30 mouse cellular contexts compared by ENCODE assay signal in the genomic region with DNA sequence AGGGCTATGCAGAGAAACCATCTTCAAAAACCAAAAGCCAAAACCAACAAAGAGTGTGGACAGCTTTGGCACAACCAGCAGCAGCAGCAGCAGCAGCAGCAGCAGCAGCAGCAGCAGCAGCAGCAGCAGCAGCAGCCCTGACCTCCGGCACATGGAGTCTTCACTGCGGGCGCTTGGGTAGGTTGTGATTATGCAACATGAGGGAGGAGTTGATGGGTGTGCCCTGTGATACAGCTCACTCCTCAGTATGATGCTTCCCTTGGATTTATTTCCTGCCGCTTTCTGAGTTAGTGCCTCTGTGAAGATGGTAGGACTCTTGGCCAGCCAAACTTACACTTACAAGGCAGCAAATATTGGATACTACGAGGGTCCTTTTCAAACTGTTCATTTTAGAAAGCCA. TPM values are rescaled to one million over a fixed set of nuclear protein-coding genes. Genes with fewer than 3 reads are reported as not detected.
A peak's percentile ranks its signal among the peaks of the same experiment; 100 is the strongest.
DNase-seq lines count a peak whose midpoint lies in the region; ATAC-seq and TF ChIP-seq lines count a peak whose summit lies in the region.
"Had no signal": no experiment of that assay in that cellular context is flagged by ENCODE, and none has a peak within 500 bp of the region (broad histone marks: within the 10 kb centered on the region; RNA-seq: fewer than 3 reads in every experiment).

No protein-coding gene starts in this region.

- no peak overlapping the region for H3K4me2 ChIP-seq in liver, postnatal 0 days (ENCODE audit: low read depth, low read length)
- no peak overlapping the region for H3K4me2 ChIP-seq in midbrain, embryonic 14.5 days (ENCODE audit: low read length)
- H3K4me2 ChIP-seq: embryonic facial prominence, embryonic 15.5 days; heart, embryonic 11.5 days; hindbrain, embryonic 13.5 days; kidney, embryonic 15.5 days; limb, embryonic 12.5 days; lung, embryonic 15.5 days had no signal

- 46% methylated on average over 5 of the region's 5 CpGs for WGBS in liver, postnatal 0 days (ENCODE audit: insufficient replicate concordance)
- WGBS in midbrain, embryonic 14.5 days = 96% methylated on average over 5 of the region's 5 CpGs

- H3K4me1 ChIP-seq in liver, postnatal 0 days (ENCODE audit: insufficient read depth) = no peaks in the 10 kb centered on the region
- no peaks in the 10 kb centered on the region for H3K4me1 ChIP-seq in midbrain, embryonic 14.5 days (ENCODE audit: control insufficient read depth, insufficient read depth, low read length)
- H3K4me1 ChIP-seq: embryonic facial prominence, embryonic 15.5 days; forebrain, embryonic 10.5 days; hindbrain, embryonic 13.5 days; kidney, embryonic 15.5 days; limb, embryonic 12.5 days; lung, embryonic 15.5 days; megakaryocyte, embryonic 14.5 days had no signal

- TF ChIP-seq CTCF in liver, postnatal 0 days (IDR thresholded peaks at IDR 0.05; ENCODE audit: low read depth) = no peak

- H3K36me3 ChIP-seq in liver, postnatal 0 days (replicated peaks; ENCODE audit: insufficient read depth, low read length) = peaks cover 46% of the 10 kb centered on the region
- peaks cover 65% of the 10 kb centered on the region for H3K36me3 ChIP-seq in midbrain, embryonic 14.5 days (ENCODE audit: control insufficient read depth, insufficient read depth, low read length)

- H3K27ac ChIP-seq in liver, postnatal 0 days (ENCODE audit: low read depth) = no peak overlapping the region
- no peak overlapping the region for H3K27ac ChIP-seq in midbrain, embryonic 14.5 days (replicated peaks; ENCODE audit: low read depth, low read length)
- H3K27ac ChIP-seq: embryonic facial prominence, embryonic 15.5 days; forebrain, embryonic 10.5 days; hindbrain, embryonic 13.5 days; kidney, embryonic 15.5 days; limb, embryonic 12.5 days; lung, embryonic 15.5 days had no signal

- TF ChIP-seq EP300 in liver, postnatal 0 days (IDR thresholded peaks at IDR 0.05; ENCODE audit: low read depth) = no peak

- peak; percentile 66 for ATAC-seq in liver, postnatal 0 days
- no peak for ATAC-seq in midbrain, embryonic 14.5 days (ENCODE audit: low FRiP score, low TSS enrichment)
- ATAC-seq: activated CD4-positive, CD25-positive, alpha-beta regulatory T cell, adult 4 months; CD4-positive, CD25-positive, alpha-beta regulatory T cell, adult 4 months; Patski had no signal

- no peak overlapping the region for H3K4me3 ChIP-seq in liver, postnatal 0 days (ENCODE audit: low read depth, low read length)
- H3K4me3 ChIP-seq in midbrain, embryonic 14.5 days (replicated peaks; ENCODE audit: low read depth, low read length) = no peak overlapping the region
- H3K4me3 ChIP-seq: embryonic facial prominence, embryonic 15.5 days; forebrain, embryonic 10.5 days; hindbrain, embryonic 13.5 days; kidney, embryonic 15.5 days; limb, embryonic 12.5 days; lung, embryonic 15.5 days; megakaryocyte, embryonic 14.5 days had no signal

- intact Hi-C loops in heart, postnatal 36 days (cut with DNase I) = no loop called here

- DNase-seq in adrenal gland, adult (ENCODE audit: inconsistent age in 2 of 2, low spot score in 1 of 2) = peak; percentile 48 to 51
- DNase-seq in adrenal gland, adult 8-10 months = no peak
- DNase-seq in lung, postnatal 36 days = peak; percentile 17
- no peak for DNase-seq in lung, postnatal 4 days
- no peak for DNase-seq in liver, postnatal 0 days
- no peak for DNase-seq in spleen, postnatal 10 days (ENCODE audit: low spot score in 2 of 2)
- DNase-seq in heart, postnatal 36 days = no peak
- DNase-seq in midbrain, embryonic 14.5 days = no peak
- DNase-seq: cerebellum, adult 18-20 months; cerebellum, postnatal 25 days; heart, postnatal 10 days; kidney, postnatal 4 days had no signal

- no peaks in the 10 kb centered on the region for H3K9me3 ChIP-seq in liver, postnatal 0 days (ENCODE audit: low read length)
- no peaks in the 10 kb centered on the region for H3K9me3 ChIP-seq in midbrain, embryonic 14.5 days (ENCODE audit: control insufficient read depth, low read length)
- H3K9me3 ChIP-seq: embryonic facial prominence, embryonic 15.5 days; forebrain, embryonic 10.5 days; hindbrain, embryonic 13.5 days; kidney, embryonic 15.5 days; limb, embryonic 12.5 days; lung, embryonic 15.5 days; megakaryocyte, embryonic 14.5 days had no signal

- no peaks in the 10 kb centered on the region for H3K27me3 ChIP-seq in liver, postnatal 0 days (ENCODE audit: insufficient read depth, low read length)
- no peaks in the 10 kb centered on the region for H3K27me3 ChIP-seq in midbrain, embryonic 14.5 days (ENCODE audit: control insufficient read depth, insufficient read depth, low read length)
- H3K27me3 ChIP-seq: embryonic facial prominence, embryonic 15.5 days; hindbrain, embryonic 13.5 days; kidney, embryonic 15.5 days; limb, embryonic 12.5 days; lung, embryonic 15.5 days; megakaryocyte, embryonic 14.5 days; Patski had no signal

- no peak overlapping the region for H3K9ac ChIP-seq in liver, postnatal 0 days (replicated peaks)
- H3K9ac ChIP-seq in midbrain, embryonic 14.5 days (replicated peaks; ENCODE audit: low read length) = no peak overlapping the region
- H3K9ac ChIP-seq: embryonic facial prominence, embryonic 15.5 days; hindbrain, embryonic 13.5 days; kidney, embryonic 15.5 days; limb, embryonic 12.5 days; lung, embryonic 15.5 days had no signal

RNA-seq across cellular contexts. Expression of gene Gm17545, which starts 6.9 kb away (rescaled TPM):
- total RNA-seq in adrenal gland, adult 8-10 months (2022) = not detected
- not detected in 2 replicates for polyA plus RNA-seq in liver, postnatal 0 days (2015; fragmentation: Nextera tagmentation; extraction: Ambion mirVana)
- not detected for total RNA-seq in heart, postnatal 36 days (2021)
- not detected in 2 replicates for polyA plus RNA-seq in midbrain, embryonic 14.5 days (2014; fragmentation: Nextera tagmentation; extraction: Ambion mirVana)
- total RNA-seq: ES-E14; gastrocnemius, adult 18-20 months; heart, postnatal 10 days; layer of hippocampus, postnatal 10 days; midbrain, postnatal 0 days; neutrophil, adult 5-6 weeks had no signal
- polyA plus RNA-seq: activated CD4-positive, CD25-positive, alpha-beta regulatory T cell, adult 4 months; CD4-positive, CD25-positive, alpha-beta regulatory T cell, adult 4 months; embryonic facial prominence, embryonic 15.5 days; forebrain, embryonic 10.5 days; gonadal fat pad, adult 2 months; heart, embryonic 11.5 days; hindbrain, embryonic 13.5 days; intestine, embryonic 14.5 days; kidney, embryonic 15.5 days; limb, embryonic 12.5 days; lung, embryonic 15.5 days; midbrain, postnatal 0 days; Patski had no signal

RNA-seq across cellular contexts. Expression of gene Rp9, which starts 22.3 kb away (rescaled TPM):
- 10 to 100 TPM; 33.9 to 41.3 (median 35.9) TPM for total RNA-seq in adrenal gland, adult 8-10 months (2022)
- polyA plus RNA-seq in liver, postnatal 0 days (2015; fragmentation: Nextera tagmentation; extraction: Ambion mirVana) = 42.2 and 47.9 TPM in 2 replicates
- total RNA-seq in heart, postnatal 36 days (2021) = 10 to 100 TPM; 42.7 to 42.9 TPM
- polyA plus RNA-seq in midbrain, embryonic 14.5 days (2014; fragmentation: Nextera tagmentation; extraction: Ambion mirVana) = 57.2 and 72.6 TPM in 2 replicates

RNA-seq across cellular contexts. Expression of gene Bbs9, which starts 28.3 kb away (rescaled TPM):
- 10 to 100 TPM; 18.1 to 34.9 (median 27.1) TPM for total RNA-seq in adrenal gland, adult 8-10 months (2022)
- polyA plus RNA-seq in liver, postnatal 0 days (2015; fragmentation: Nextera tagmentation; extraction: Ambion mirVana) = 1.6 and 1.8 TPM in 2 replicates
- total RNA-seq in heart, postnatal 36 days (2021) = 10 to 100 TPM; 11.8 to 14.0 TPM
- 17.8 and 24.2 TPM in 2 replicates for polyA plus RNA-seq in midbrain, embryonic 14.5 days (2014; fragmentation: Nextera tagmentation; extraction: Ambion mirVana)

RNA-seq across cellular contexts. Expression of gene 9530077C05Rik, which starts 35.9 kb away (rescaled TPM):
- total RNA-seq in adrenal gland, adult 8-10 months (2022) = 10 to 100 TPM in 2 of 4 experiments, 1 to 10 TPM in 2; 5.1 to 15.9 (median 9.6) TPM
- 1.2 and 1.6 TPM in 2 replicates for polyA plus RNA-seq in liver, postnatal 0 days (2015; fragmentation: Nextera tagmentation; extraction: Ambion mirVana)
- under 1 TPM; 0.47 to 0.57 TPM for total RNA-seq in heart, postnatal 36 days (2021)
- polyA plus RNA-seq in midbrain, embryonic 14.5 days (2014; fragmentation: Nextera tagmentation; extraction: Ambion mirVana) = 11.4 and 15.7 TPM in 2 replicates

RNA-seq across cellular contexts. Expression of gene Anln, which starts 58.2 kb away (rescaled TPM):
- total RNA-seq in adrenal gland, adult 8-10 months (2022) = 1 to 10 TPM; 2.3 to 4.0 (median 3.4) TPM
- polyA plus RNA-seq in liver, postnatal 0 days (2015; fragmentation: Nextera tagmentation; extraction: Ambion mirVana) = 6.9 and 7.2 TPM in 2 replicates
- 1 to 10 TPM; 1.6 to 2.1 TPM for total RNA-seq in heart, postnatal 36 days (2021)
- 3.4 and 9.3 TPM in 2 replicates for polyA plus RNA-seq in midbrain, embryonic 14.5 days (2014; fragmentation: Nextera tagmentation; extraction: Ambion mirVana)

Comparison
In these comparisons a context has a peak if more than half of its experiments do, and no peak if none do; other contexts are left out.
1. DNase-seq: peak in adrenal gland, adult (2 of 2) and lung, postnatal 36 days (single experiment); none in adrenal gland, adult 8-10 months (single experiment), lung, postnatal 4 days (0 of 2), liver, postnatal 0 days (single experiment), spleen, postnatal 10 days (0 of 2), heart, postnatal 36 days (0 of 2) and midbrain, embryonic 14.5 days (single experiment).